In the genomic region with DNA sequence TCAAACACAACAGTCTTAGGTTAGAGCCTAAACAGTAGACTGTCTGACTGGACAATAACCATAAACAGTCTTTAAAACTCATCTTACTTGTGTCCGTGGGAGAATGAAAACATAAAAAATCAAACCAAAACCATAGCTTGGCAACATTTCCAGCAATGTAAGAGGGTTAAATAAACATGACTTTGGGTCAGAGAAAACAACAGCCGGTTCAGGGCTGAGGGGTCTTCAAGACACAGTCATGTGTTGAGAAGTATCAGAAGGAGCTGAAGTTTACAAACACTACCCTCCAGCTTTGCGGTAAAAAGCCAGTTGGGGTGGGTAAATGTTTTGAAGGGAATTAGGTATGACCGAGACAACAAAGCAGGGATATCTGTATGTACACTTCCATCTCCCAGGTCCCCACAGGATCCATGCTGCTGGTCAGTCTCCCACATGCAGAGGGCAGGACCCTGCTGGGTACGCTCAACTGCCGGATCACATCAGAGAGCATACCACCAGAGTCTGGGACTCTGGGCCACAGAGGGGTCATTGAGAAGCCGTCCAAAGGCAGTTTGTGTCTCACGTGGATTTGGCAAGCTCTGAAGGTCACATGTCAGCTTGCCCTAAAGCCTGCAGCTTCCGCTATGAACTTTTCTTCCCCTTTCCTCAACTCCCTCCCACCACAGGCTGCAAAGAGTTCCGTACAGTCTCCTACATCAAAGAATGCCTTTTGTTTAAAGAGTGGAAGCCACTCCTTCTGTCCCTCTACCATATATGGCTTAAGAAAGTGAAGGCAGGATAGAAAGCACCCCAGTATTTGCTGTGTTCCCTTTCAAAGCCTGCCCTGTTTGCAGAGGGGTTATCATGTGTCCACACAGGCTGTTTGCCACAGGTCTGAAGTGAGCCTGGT, we compare ENCODE assay signal across 8 mouse cellular contexts.
DNase-seq lines count a peak whose midpoint lies in the region; ATAC-seq and TF ChIP-seq lines count a peak whose summit lies in the region.

No protein-coding gene starts in this region.

- no peak for TF ChIP-seq CTCF in embryonic fibroblast, embryonic 13.5 days (IDR thresholded peaks at IDR 0.05; ENCODE audit: borderline replicate concordance, insufficient read depth, low read length)
- TF ChIP-seq CTCF in lung, embryonic 14.5 days (IDR thresholded peaks at IDR 0.05; ENCODE audit: low read depth): no peak

- ATAC-seq in midbrain, embryonic 16.5 days: no peak
- ATAC-seq in lung, embryonic 14.5 days (ENCODE audit: insufficient read depth): peak; percentile 94
- ATAC-seq in forebrain, embryonic 16.5 days: no peak

- WGBS in midbrain, embryonic 10.5 days: 62% methylated on average over 10 of the region's 10 CpGs
- WGBS in midbrain, embryonic 16.5 days: 66% methylated on average over 10 of the region's 10 CpGs
- WGBS in lung, embryonic 14.5 days: 12% methylated on average over 10 of the region's 10 CpGs
- WGBS in forebrain, embryonic 16.5 days: 74% methylated on average over 10 of the region's 10 CpGs

- peak; percentile 23 for DNase-seq in midbrain, embryonic 10.5 days (ENCODE audit: low spot score)
- DNase-seq in kidney, adult 18-20 months: peak; percentile 10
- DNase-seq in lung, embryonic 14.5 days: peak; percentile 83
- DNase-seq in splenic B cell, adult 2 months (ENCODE audit: low read depth, low spot score): peak; percentile 15
- no peak for DNase-seq in layer of hippocampus, postnatal 10 days (ENCODE audit: low spot score in 2 of 2)

- no peak overlapping the region for H3K9ac ChIP-seq in midbrain, embryonic 16.5 days (ENCODE audit: low read depth, low read length)
- no peak overlapping the region for H3K9ac ChIP-seq in lung, embryonic 14.5 days
- no peak overlapping the region for H3K9ac ChIP-seq in forebrain, embryonic 16.5 days (replicated peaks; ENCODE audit: low read depth, low read length)

- no peaks in the 10 kb centered on the region; the same call in 1 of the 2 replicates for H3K4me1 ChIP-seq in midbrain, embryonic 10.5 days
- no peaks in the 10 kb centered on the region for H3K4me1 ChIP-seq in midbrain, embryonic 16.5 days (ENCODE audit: control insufficient read depth, insufficient read depth, low read length)
- H3K4me1 ChIP-seq in embryonic fibroblast, embryonic 13.5 days (ENCODE audit: control insufficient read depth, insufficient read depth, low read length): peaks cover 7% of the 10 kb centered on the region; the same call in 1 of the 2 replicates
- peaks cover 7% of the 10 kb centered on the region; the same call in 1 of the 2 replicates for H3K4me1 ChIP-seq in lung, embryonic 14.5 days (ENCODE audit: insufficient read depth)
- H3K4me1 ChIP-seq in forebrain, embryonic 16.5 days (replicated peaks; ENCODE audit: control insufficient read depth, insufficient read depth, low read length): no peaks in the 10 kb centered on the region

- H3K4me3 ChIP-seq in midbrain, embryonic 10.5 days: no peak overlapping the region
- no peak overlapping the region for H3K4me3 ChIP-seq in midbrain, embryonic 16.5 days (ENCODE audit: low read depth, low read length)
- no peak overlapping the region for H3K4me3 ChIP-seq in embryonic fibroblast, embryonic 13.5 days (ENCODE audit: insufficient read depth, low read length)
- H3K4me3 ChIP-seq in lung, embryonic 14.5 days (ENCODE audit: low read depth, low read length): no peak overlapping the region
- no peak overlapping the region for H3K4me3 ChIP-seq in forebrain, embryonic 16.5 days (replicated peaks; ENCODE audit: low read length)

- no peak for TF ChIP-seq POLR2A in embryonic fibroblast, embryonic 13.5 days (IDR thresholded peaks at IDR 0.05; ENCODE audit: low read depth, low read length)

- H3K27ac ChIP-seq in midbrain, embryonic 10.5 days (replicated peaks): peak overlapping the region; percentile 63; the same call in 1 of the 2 replicates
- H3K27ac ChIP-seq in midbrain, embryonic 16.5 days (ENCODE audit: low read length): no peak overlapping the region
- H3K27ac ChIP-seq in embryonic fibroblast, embryonic 13.5 days (ENCODE audit: insufficient read depth, low read length): peak overlapping the region; percentile 8
- peak overlapping the region; percentile 90 for H3K27ac ChIP-seq in lung, embryonic 14.5 days (ENCODE audit: low read depth)
- H3K27ac ChIP-seq in forebrain, embryonic 16.5 days (ENCODE audit: low read length): no peak overlapping the region

- no peak overlapping the region for H3K4me2 ChIP-seq in midbrain, embryonic 16.5 days (ENCODE audit: low read length)
- H3K4me2 ChIP-seq in lung, embryonic 14.5 days: peak overlapping the region; percentile 27
- H3K4me2 ChIP-seq in forebrain, embryonic 16.5 days (ENCODE audit: low read length): no peak overlapping the region

- H3K27me3 ChIP-seq in midbrain, embryonic 10.5 days (ENCODE audit: low read depth, poor library complexity, severe bottlenecking): no peaks in the 10 kb centered on the region
- no peaks in the 10 kb centered on the region for H3K27me3 ChIP-seq in midbrain, embryonic 16.5 days (ENCODE audit: control insufficient read depth, insufficient read depth, low read depth, low read length)
- H3K27me3 ChIP-seq in lung, embryonic 14.5 days (ENCODE audit: insufficient read depth, low read length): no peaks in the 10 kb centered on the region
- H3K27me3 ChIP-seq in splenic B cell, adult 2 months (ENCODE audit: control insufficient read depth, insufficient read depth, low read length, poor library complexity, severe bottlenecking): no peaks in the 10 kb centered on the region
- no peaks in the 10 kb centered on the region for H3K27me3 ChIP-seq in forebrain, embryonic 16.5 days (replicated peaks; ENCODE audit: control insufficient read depth, insufficient read depth, low read length)

- H3K9me3 ChIP-seq in midbrain, embryonic 10.5 days (replicated peaks): no peaks in the 10 kb centered on the region
- H3K9me3 ChIP-seq in midbrain, embryonic 16.5 days (replicated peaks; ENCODE audit: control insufficient read depth, low read length, poor library complexity, severe bottlenecking): no peaks in the 10 kb centered on the region
- no peaks in the 10 kb centered on the region; the same call in 1 of the 2 replicates for H3K9me3 ChIP-seq in lung, embryonic 14.5 days (ENCODE audit: low read depth, low read length)
- no peaks in the 10 kb centered on the region for H3K9me3 ChIP-seq in forebrain, embryonic 16.5 days (ENCODE audit: control insufficient read depth, low read length)

- no peaks in the 10 kb centered on the region for H3K36me3 ChIP-seq in midbrain, embryonic 10.5 days
- H3K36me3 ChIP-seq in midbrain, embryonic 16.5 days (ENCODE audit: control insufficient read depth, insufficient read depth, low read length): no peaks in the 10 kb centered on the region
- no peaks in the 10 kb centered on the region for H3K36me3 ChIP-seq in lung, embryonic 14.5 days (ENCODE audit: insufficient read depth)
- H3K36me3 ChIP-seq in splenic B cell, adult 2 months (ENCODE audit: control insufficient read depth, insufficient read depth, low read length, poor library complexity, severe bottlenecking): no peaks in the 10 kb centered on the region
- H3K36me3 ChIP-seq in forebrain, embryonic 16.5 days (ENCODE audit: control insufficient read depth, insufficient read depth): no peaks in the 10 kb centered on the region

Comparison
In these comparisons a context has a peak if more than half of its experiments do, and no peak if none do; other contexts are left out.
1. H3K27ac ChIP-seq: peak in midbrain, embryonic 10.5 days (single experiment), embryonic fibroblast, embryonic 13.5 days (single experiment) and lung, embryonic 14.5 days (single experiment); none in midbrain, embryonic 16.5 days (single experiment) and forebrain, embryonic 16.5 days (single experiment).
2. DNase-seq: peak in midbrain, embryonic 10.5 days (single experiment), kidney, adult 18-20 months (single experiment), lung, embryonic 14.5 days (single experiment) and splenic B cell, adult 2 months (single experiment); none in layer of hippocampus, postnatal 10 days (0 of 2).